Mouse (Mus musculus): ENCODE data around the gene Chad.

Chad gene

GRCm38 (mm10) chr11:94564437-94565150 is at the start of gene Chad:
TSS of gene Chad (plus strand) at chr11:94565047.
- DNase-seq (ENCODE audit: low read depth, low spot score), result no peak

GRCm38 (mm10) chr11:94521219-94521843 is 43.5 kb upstream of the Chad start, which contains the start of gene Mycbpap:
TSS of gene Mycbpap (minus strand) at chr11:94521742.
- peak; percentile 81 for DNase-seq (ENCODE audit: low read depth, low spot score)

- DNase-seq (ENCODE audit: low read depth, low spot score), result no peak
Measured at GRCm38 (mm10) chr11:94526171-94526879, 38.5 kb upstream of the Chad start.

GRCm38 (mm10) chr11:94528879-94529278 is 36.0 kb upstream of the Chad start:
- no peak for DNase-seq (ENCODE audit: low read depth, low spot score)

GRCm38 (mm10) chr11:94533171-94533570 is 31.7 kb upstream of the Chad start:
- DNase-seq (ENCODE audit: low read depth, low spot score), result no peak

- DNase-seq (ENCODE audit: low read depth, low spot score), result no peak
Measured at GRCm38 (mm10) chr11:94538733-94539292, 26.0 kb upstream of the Chad start.

GRCm38 (mm10) chr11:94539761-94540160 is 25.1 kb upstream of the Chad start:
- no peak for DNase-seq (ENCODE audit: low read depth, low spot score)

- DNase-seq (ENCODE audit: low read depth, low spot score), result no peak
Measured at GRCm38 (mm10) chr11:94542400-94542799, 22.4 kb upstream of the Chad start.

- DNase-seq (ENCODE audit: low read depth, low spot score), result no peak
Measured at GRCm38 (mm10) chr11:94543344-94543743, 21.5 kb upstream of the Chad start.

GRCm38 (mm10) chr11:94543932-94544331 is 20.9 kb upstream of the Chad start:
- DNase-seq (ENCODE audit: low read depth, low spot score), result peak; percentile 72

- no peak for DNase-seq (ENCODE audit: low read depth, low spot score)
Measured at GRCm38 (mm10) chr11:94544422-94544821, 20.4 kb upstream of the Chad start.

- no peak for DNase-seq (ENCODE audit: low read depth, low spot score)
Measured at GRCm38 (mm10) chr11:94546381-94546780, 18.5 kb upstream of the Chad start.

- no peak for DNase-seq (ENCODE audit: low read depth, low spot score)
Measured at GRCm38 (mm10) chr11:94547271-94547670, 17.6 kb upstream of the Chad start.

GRCm38 (mm10) chr11:94548041-94548784 is 16.6 kb upstream of the Chad start:
- DNase-seq (ENCODE audit: low read depth, low spot score), result peak; percentile 6

- peak; percentile 94 for DNase-seq (ENCODE audit: low read depth, low spot score)
Measured at GRCm38 (mm10) chr11:94548888-94549690, 15.8 kb upstream of the Chad start, which contains the start of gene Rsad1. TSS of gene Rsad1 (minus strand) at chr11:94549255.

GRCm38 (mm10) chr11:94549691-94550441 is 15.0 kb upstream of the Chad start:
- peak; percentile 11 for DNase-seq (ENCODE audit: low read depth, low spot score)

GRCm38 (mm10) chr11:94550442-94550744 is 14.5 kb upstream of the Chad start:
- DNase-seq (ENCODE audit: low read depth, low spot score), result no peak

GRCm38 (mm10) chr11:94558226-94558625 is 6.6 kb upstream of the Chad start:
- no peak for DNase-seq (ENCODE audit: low read depth, low spot score)

GRCm38 (mm10) chr11:94563383-94563782 is 1.5 kb upstream of the Chad start:
- DNase-seq (ENCODE audit: low read depth, low spot score), result no peak

- DNase-seq (ENCODE audit: low read depth, low spot score), result no peak
Measured at GRCm38 (mm10) chr11:94563821-94564220, 1.0 kb upstream of the Chad start.
